ENCODE assay signal across 12 mouse cellular contexts in the genomic region with DNA sequence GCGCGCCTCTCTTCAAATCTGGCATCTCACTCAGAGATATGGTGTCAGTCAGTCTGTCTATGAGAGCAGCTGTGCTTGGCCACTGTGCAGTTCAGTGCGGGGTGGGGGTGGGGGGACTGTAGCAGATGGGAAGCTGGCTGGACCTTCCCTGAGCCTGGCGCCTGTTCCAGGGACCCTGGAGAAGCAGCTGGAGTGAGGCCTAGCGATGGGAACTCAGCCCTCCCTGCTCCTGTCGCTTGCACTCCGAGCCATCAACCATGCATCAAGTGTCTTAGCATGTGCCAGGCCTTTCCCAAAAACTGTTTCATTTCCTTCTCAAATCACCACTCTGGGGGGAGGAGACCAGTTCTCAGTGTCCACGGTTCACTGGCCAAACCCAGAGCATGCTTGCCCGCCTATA. TPM values are rescaled to one million over a fixed set of nuclear protein-coding genes. Genes with fewer than 3 reads are reported as not detected.
DNase-seq lines count a peak whose midpoint lies in the region; ATAC-seq lines count a peak whose summit lies in the region.
"Had no signal": no experiment of that assay in that cellular context is flagged by ENCODE, and none has a peak within 500 bp of the region (broad histone marks: within the 10 kb centered on the region; RNA-seq: fewer than 3 reads in every experiment).

No protein-coding gene starts in this region.

- no peak overlapping the region for H3K4me3 ChIP-seq in heart, embryonic 16.5 days (ENCODE audit: low read length)
- H3K4me3 ChIP-seq in limb, embryonic 13.5 days = no peak overlapping the region
- H3K4me3 ChIP-seq: forebrain, embryonic 13.5 days had no signal

- H3K27ac ChIP-seq in heart, embryonic 16.5 days (ENCODE audit: low read length) = no peak overlapping the region
- peak overlapping the region; percentile 23; the same call in 1 of the 2 replicates for H3K27ac ChIP-seq in limb, embryonic 13.5 days
- H3K27ac ChIP-seq: forebrain, embryonic 13.5 days had no signal

- 53% methylated on average over 9 of the region's 9 CpGs for WGBS in heart, embryonic 16.5 days
- WGBS in limb, embryonic 13.5 days = 62% methylated on average over 9 of the region's 9 CpGs

- H3K9me3 ChIP-seq in heart, embryonic 16.5 days (replicated peaks; ENCODE audit: control insufficient read depth, low read length) = no peaks in the 10 kb centered on the region
- no peaks in the 10 kb centered on the region for H3K9me3 ChIP-seq in limb, embryonic 13.5 days
- H3K9me3 ChIP-seq: forebrain, embryonic 13.5 days had no signal

- no peaks in the 10 kb centered on the region for H3K27me3 ChIP-seq in heart, embryonic 16.5 days (ENCODE audit: control insufficient read depth, insufficient read depth, low read length)
- H3K27me3 ChIP-seq in limb, embryonic 13.5 days = peaks cover 23% of the 10 kb centered on the region

- peak; percentile 50; the same call in 1 of the 2 replicates for ATAC-seq in heart, embryonic 16.5 days (replicated peaks; ENCODE audit: extremely low read depth, insufficient read depth, low FRiP score)
- peak; percentile 60; the same call in 1 of the 2 replicates for ATAC-seq in limb, embryonic 13.5 days (ENCODE audit: low FRiP score, low read depth)
- ATAC-seq: forebrain, embryonic 13.5 days had no signal

- H3K4me1 ChIP-seq in heart, embryonic 16.5 days (ENCODE audit: control insufficient read depth, insufficient read depth, low read length) = peaks cover 11% of the 10 kb centered on the region
- peaks cover 14% of the 10 kb centered on the region for H3K4me1 ChIP-seq in limb, embryonic 13.5 days

- no peaks in the 10 kb centered on the region for H3K36me3 ChIP-seq in heart, embryonic 16.5 days (ENCODE audit: control insufficient read depth, insufficient read depth)
- no peaks in the 10 kb centered on the region for H3K36me3 ChIP-seq in limb, embryonic 13.5 days

- no peak overlapping the region for H3K9ac ChIP-seq in heart, embryonic 16.5 days (ENCODE audit: low read length)
- H3K9ac ChIP-seq in limb, embryonic 13.5 days = peak overlapping the region; percentile 48; the same call in 1 of the 2 replicates
- H3K9ac ChIP-seq: forebrain, embryonic 13.5 days had no signal

- DNase-seq in kidney, postnatal 4 days = peak; percentile 53 to 61
- DNase-seq in kidney, postnatal 14 days = no peak
- peak; percentile 71 for DNase-seq in gastrocnemius, postnatal 10 days
- no peak for DNase-seq in frontal cortex, postnatal 10 days (ENCODE audit: low spot score in 2 of 2)
- DNase-seq in frontal cortex, postnatal 14 days (ENCODE audit: low spot score in 2 of 2) = no peak
- DNase-seq in thymus, postnatal 25 days = no peak
- DNase-seq: adrenal gland, postnatal 10 days; cerebellum, postnatal 25 days; kidney, adult 9 months had no signal

- no peak overlapping the region for H3K4me2 ChIP-seq in heart, embryonic 16.5 days (ENCODE audit: low read depth, low read length)
- no peak overlapping the region for H3K4me2 ChIP-seq in limb, embryonic 13.5 days (replicated peaks)
- H3K4me2 ChIP-seq: forebrain, embryonic 13.5 days had no signal

RNA-seq across cellular contexts. Expression of gene Rps6kl1, which starts 5.4 kb away (rescaled TPM):
- total RNA-seq in gastrocnemius, postnatal 10 days (2021) = under 1 TPM; 0.33 to 0.68 TPM
- polyA plus RNA-seq in heart, embryonic 16.5 days (2015; fragmentation: Nextera tagmentation; extraction: Ambion mirVana) = 1.6 and 2.5 TPM in 2 replicates
- 0.31 and 0.33 TPM in 2 replicates for polyA plus RNA-seq in limb, embryonic 13.5 days (2015; fragmentation: Nextera tagmentation; extraction: Ambion mirVana)

RNA-seq across cellular contexts. Expression of gene Pgf, which starts 32.0 kb away (rescaled TPM):
- total RNA-seq in gastrocnemius, postnatal 10 days (2021) = 1 to 10 TPM; 2.4 to 4.0 TPM
- 8.2 and 9.2 TPM in 2 replicates for polyA plus RNA-seq in heart, embryonic 16.5 days (2015; fragmentation: Nextera tagmentation; extraction: Ambion mirVana)
- 17.9 and 19.5 TPM in 2 replicates for polyA plus RNA-seq in limb, embryonic 13.5 days (2015; fragmentation: Nextera tagmentation; extraction: Ambion mirVana)

RNA-seq across cellular contexts. Expression of gene Dlst, which starts 35.0 kb away (rescaled TPM):
- total RNA-seq in gastrocnemius, postnatal 10 days (2021) = 100 to 1,000 TPM; 284 to 308 TPM
- 254 and 264 TPM in 2 replicates for polyA plus RNA-seq in heart, embryonic 16.5 days (2015; fragmentation: Nextera tagmentation; extraction: Ambion mirVana)
- polyA plus RNA-seq in limb, embryonic 13.5 days (2015; fragmentation: Nextera tagmentation; extraction: Ambion mirVana) = 105 and 110 TPM in 2 replicates

RNA-seq across cellular contexts. Expression of gene Prox2, which starts 35.1 kb away (rescaled TPM):
- 1 to 10 TPM; 2.6 to 2.9 TPM for total RNA-seq in gastrocnemius, postnatal 10 days (2021)
- 1.8 and 2.4 TPM in 2 replicates for polyA plus RNA-seq in heart, embryonic 16.5 days (2015; fragmentation: Nextera tagmentation; extraction: Ambion mirVana)
- 3.6 and 4.1 TPM in 2 replicates for polyA plus RNA-seq in limb, embryonic 13.5 days (2015; fragmentation: Nextera tagmentation; extraction: Ambion mirVana)

Comparison
In these comparisons a context has a peak if more than half of its experiments do, and no peak if none do; other contexts are left out.
1. DNase-seq: peak in kidney, postnatal 4 days (2 of 2) and gastrocnemius, postnatal 10 days (single experiment); none in kidney, postnatal 14 days (single experiment), frontal cortex, postnatal 10 days (0 of 2), frontal cortex, postnatal 14 days (0 of 2) and thymus, postnatal 25 days (single experiment).